Mouse (Mus musculus) thymus, postnatal 10 days (tissue): Measurements from ENCODE around the gene Gpr87.

ENCODE experiments used
- DNase-seq, 2 experiments: peaks; one replicate each; pipeline ENCODE4 v3.0.0; 2021; ENCODE audit warnings: low spot score in 2 of 2

Gene Gpr87

DNA sequence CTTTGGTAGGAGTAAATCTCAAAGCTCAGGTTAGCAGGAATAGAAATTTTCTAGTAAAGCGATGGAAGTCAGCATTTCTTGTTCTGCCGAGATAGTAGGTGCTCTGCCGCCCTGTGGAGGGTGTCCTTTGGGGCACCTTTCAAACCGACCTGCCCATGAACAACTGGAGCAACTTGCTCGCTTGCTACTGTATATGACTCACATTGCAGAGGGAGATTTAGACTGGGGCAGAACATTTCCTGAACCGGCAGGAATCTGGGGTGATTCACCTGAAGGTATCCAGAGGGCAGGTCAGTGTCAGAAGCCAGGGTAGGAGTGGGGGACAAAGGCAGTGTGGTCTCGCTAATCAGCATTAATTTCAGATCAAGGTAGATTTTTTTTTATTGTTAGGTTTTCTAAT, at the start of gene Gpr87:
Gene Gpr87 (minus strand): TSS at position 167 of the 400 bp plus-strand sequence.
- DNase-seq = no peak

DNA sequence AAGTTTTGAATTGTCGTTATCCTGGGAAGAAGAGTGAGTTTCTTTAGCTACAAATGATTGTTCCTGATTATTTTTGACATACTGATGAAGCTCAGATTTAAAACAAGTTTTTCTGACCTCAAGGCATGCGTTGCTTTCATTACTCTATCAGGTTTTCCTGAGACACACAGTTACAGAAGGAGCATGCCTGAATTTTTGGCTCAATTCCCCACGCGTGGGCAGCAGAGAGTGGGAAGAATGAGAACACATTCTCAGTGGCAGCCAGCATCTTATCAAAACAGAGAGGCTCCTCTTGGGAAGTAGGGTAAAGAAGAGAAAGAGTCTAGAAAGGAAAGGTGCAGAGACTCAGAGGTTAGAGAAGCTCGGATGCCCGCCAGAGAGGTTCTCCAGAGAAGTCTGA, 48.5 kb upstream of the Gpr87 start:
- no peak for DNase-seq

DNA sequence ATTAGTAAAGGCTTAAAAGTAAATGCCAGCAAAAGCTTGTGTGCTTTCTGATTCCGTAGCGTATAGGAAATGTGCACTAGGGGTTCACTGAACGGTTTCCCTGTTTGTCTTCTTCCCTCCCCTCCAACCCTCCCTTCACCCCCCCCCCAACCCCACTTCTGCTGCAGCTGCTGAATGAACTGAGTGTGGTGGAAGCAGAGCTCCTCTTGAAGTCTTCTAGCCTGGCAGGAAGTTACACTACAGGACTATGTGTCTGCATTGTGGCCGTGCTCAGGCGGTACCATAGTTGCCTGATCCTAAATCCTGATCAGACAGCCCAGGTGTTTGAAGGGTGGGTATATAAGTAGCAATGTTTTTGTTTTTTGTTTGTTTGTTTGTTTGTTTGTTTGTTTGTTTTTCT, 40.0 kb upstream of the Gpr87 start:
- DNase-seq = peak; percentile 64 to 66

DNA sequence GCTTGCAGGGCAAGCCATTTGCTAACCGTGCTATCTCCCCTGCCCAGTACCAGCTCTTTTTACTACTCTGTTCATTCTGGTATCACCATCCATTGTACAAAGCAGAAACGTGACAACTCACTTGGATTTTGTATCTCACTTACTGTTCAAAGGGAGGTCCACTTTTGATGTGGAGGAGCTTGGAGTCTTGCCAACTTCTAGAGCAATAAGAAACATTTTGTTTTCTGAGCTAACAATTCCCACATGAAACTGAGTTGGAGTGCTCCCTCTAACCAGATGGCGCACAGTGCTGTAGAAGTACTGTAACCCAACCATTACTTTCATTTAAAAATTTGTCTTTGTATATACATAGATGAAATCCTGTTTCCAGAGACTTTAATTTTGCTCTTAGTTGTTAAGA, 36.0 kb upstream of the Gpr87 start:
- no peak for DNase-seq

DNA sequence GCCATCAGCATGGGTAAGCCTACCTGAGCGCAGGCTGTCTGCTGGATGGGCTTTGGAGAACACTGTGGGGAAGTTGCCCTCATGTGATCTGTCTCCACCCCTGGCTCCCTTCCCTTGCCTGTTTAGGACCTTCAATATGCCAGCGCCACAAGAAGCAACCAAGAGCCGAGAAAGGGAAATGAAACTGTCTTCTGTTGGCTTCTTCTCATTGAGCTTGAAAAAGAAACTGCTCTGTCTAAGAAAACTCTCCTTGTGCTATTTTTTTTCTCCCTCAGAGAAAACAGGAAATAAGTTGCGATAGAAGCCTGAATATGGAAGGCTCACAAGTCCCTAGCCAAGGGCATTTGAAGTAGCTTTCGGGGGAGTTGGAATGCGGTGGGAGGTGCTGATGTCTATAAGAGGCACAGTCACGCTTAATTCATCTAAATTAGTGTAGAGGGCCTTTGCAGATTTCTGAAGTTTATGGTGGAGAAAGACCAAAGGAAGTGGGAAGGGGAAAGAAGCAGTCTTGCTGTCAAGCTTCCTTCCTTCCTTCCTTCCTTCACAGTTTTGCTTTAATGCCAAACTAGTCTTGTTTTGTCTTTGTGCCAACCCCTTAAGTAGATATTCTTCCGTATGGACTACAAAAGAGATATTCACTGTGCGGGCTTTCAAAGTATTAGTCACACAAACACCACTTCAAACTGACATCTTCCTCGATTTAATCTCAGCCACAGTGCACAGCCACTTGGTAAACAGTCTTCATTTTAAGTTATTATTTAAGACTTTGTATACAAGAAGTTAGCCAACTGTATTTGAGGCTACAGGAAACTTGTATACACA, 34.0 kb upstream of the Gpr87 start:
- no peak for DNase-seq

DNA sequence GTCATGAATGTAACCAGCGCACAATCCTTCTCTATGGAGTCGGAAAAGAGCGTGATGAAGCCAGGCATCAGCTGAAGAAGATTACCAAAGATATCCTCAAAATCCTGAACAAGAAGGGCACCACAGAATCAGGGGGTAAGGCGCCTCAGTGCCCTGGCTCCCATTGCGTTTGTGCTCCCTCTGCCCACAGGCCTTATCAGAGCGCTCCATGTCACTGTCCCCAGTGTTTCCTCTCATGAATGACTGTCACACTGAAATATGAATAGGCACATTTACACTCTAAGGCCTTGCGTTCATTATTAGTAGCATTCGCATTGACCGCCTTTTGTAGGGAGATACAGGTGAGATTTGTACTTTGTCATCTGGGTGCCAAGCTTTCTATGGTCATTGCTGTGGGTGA, 32.8 kb upstream of the Gpr87 start:
- DNase-seq = no peak

DNA sequence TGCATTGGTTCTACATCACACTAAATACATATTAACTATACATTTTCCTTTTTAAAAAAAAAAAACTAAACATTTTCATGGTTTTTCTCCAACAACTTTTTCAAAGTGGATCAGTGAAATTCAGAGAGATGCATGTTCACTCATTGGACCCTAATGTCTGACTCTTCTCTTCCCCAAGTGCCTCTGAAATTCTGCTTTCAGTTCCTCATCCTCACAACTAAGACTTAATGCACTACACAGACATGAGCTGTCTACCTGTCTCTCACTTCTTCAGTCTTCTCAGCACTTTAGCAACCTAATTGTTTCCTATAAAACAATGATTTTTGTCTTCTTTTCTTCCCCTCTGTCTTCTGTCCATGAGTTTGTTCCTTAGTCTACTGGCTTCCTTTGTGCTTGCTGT, 30.5 kb upstream of the Gpr87 start:
- no peak for DNase-seq

DNA sequence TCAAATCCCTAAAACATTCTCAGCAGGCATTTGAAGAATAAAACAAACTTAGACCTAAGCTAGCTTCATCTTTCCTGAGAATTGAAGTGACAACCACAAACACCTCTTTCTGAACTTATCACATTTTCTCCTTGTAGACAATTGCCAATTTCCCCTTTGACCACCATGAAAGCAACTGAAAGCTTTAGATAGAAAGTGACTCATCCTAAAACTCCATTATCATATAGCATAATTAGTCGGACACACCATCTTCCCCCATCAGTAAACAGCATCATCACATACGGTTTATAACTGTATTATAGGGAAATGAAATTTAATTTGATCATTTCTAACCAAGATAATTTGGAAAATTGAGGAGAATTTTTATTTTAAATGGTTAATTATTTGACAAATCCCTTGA, 27.4 kb upstream of the Gpr87 start:
- DNase-seq = no peak

DNA sequence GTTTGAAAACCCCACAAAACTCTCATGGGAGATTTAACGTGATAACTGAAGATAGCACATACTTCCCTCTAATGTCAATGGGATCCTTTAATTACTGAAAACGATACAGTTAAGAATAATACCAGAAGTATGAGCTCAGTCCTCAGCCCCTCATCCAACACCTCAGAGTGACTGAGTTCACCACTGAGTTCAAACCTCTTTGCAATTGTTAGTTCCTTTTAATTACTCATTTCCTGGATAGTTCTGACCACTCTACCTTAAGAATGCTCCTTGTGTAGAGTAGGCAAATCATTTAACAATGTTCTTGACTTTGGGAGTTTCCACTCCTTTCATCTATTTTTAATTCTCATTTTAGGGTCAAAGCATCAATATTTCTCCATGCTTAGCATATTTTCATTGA, 24.4 kb upstream of the Gpr87 start:
- no peak for DNase-seq

DNA sequence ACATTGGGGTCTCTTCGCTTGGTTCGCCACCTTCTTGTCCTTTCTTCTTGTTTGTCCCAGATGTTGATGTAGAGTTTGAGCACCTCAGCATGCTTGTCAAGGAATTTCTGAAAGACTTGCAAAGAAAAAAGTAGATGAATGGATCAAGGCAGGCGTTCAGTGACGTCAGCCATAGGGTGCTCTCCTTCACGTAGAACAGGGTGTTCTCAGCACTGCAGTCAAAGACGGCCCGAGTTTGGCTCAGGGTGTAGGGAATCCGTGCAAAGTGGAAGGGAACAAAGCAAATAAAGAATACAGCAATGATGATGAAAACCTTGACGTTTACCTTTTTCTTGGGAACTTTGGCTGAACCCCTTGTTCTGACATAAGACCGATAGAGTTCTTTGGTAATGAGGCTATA, 22.3 kb upstream of the Gpr87 start:
- DNase-seq = no peak

DNA sequence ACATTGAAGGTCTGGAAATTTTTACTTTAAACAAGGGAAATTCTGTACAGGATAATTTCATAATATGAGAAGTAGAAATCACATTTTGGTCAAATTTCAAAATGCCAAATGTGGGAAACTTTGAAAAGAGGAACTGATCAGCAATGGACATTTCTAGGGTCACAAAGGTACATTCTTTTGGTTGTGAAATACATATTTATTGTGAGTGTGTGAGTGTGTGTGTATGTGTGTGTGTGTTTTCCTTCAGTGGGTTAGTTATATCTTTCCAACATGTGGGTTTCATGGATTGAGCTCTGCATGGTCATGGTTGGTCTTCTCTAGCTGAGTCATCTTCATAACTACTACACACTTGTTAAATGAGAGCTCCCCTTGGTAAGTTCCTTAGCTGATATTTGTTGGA, 17.5 kb upstream of the Gpr87 start:
- no peak for DNase-seq

DNA sequence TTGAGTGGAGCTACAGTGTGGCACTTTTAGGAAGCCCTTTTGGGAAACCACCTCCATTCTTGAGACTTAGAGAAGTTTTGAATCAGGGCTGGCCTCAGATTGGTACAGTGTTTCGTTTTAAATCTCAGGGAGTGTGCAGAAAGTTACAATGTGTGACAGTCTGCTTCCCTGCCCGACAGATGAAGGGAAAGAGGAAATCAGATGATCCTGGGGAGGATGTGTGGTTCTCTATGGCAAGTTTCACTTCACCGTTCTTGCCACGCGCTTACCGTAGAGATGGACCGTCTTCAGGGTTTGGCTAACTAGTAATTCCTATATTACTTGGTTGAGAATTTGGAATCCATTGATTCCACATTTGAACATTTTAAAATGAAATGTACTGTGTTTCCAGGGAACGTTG, 16.9 kb upstream of the Gpr87 start:
- DNase-seq = no peak

DNA sequence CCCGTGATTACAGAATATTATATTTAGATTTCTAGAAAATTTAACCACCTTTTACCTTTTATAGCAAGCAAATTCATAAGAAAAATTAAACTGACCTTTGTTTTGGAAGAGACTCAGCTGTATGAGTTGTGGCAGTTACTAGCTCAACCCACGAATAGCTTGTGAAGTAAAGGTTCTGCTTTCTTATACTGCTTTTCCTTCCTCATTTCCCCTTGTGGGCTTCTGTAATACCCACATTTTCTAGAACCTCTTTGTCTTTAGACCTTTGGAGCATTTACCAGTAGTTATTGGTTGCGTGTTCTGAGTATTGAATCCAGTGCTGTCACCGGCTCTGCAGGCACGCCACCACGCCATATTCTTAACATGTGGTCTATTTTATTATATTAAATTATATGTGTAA, 15.8 kb upstream of the Gpr87 start, which contains the start of gene P2ry13:
Gene P2ry13 (minus strand): TSS at position 156 of the 400 bp plus-strand sequence.
- DNase-seq = no peak

DNA sequence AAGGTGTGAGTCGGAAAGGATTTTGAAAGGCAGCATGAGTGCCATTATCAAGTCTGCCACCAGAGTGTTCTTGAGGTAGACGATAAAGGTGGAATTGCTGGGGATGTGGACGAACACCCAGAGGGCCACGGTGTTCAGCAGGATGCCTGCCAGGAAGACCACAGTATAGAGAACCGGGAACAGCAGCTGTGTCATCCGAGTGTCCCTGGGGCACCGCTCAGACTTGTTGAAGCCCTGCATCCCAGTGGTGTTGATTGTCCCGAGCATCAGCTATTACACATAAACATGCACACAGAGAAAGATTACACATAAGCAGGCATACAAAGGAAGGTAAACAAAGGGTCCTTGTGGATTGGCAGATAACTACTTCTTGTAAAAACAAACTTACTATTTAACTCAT, 15.2 kb upstream of the Gpr87 start:
- no peak for DNase-seq

DNA sequence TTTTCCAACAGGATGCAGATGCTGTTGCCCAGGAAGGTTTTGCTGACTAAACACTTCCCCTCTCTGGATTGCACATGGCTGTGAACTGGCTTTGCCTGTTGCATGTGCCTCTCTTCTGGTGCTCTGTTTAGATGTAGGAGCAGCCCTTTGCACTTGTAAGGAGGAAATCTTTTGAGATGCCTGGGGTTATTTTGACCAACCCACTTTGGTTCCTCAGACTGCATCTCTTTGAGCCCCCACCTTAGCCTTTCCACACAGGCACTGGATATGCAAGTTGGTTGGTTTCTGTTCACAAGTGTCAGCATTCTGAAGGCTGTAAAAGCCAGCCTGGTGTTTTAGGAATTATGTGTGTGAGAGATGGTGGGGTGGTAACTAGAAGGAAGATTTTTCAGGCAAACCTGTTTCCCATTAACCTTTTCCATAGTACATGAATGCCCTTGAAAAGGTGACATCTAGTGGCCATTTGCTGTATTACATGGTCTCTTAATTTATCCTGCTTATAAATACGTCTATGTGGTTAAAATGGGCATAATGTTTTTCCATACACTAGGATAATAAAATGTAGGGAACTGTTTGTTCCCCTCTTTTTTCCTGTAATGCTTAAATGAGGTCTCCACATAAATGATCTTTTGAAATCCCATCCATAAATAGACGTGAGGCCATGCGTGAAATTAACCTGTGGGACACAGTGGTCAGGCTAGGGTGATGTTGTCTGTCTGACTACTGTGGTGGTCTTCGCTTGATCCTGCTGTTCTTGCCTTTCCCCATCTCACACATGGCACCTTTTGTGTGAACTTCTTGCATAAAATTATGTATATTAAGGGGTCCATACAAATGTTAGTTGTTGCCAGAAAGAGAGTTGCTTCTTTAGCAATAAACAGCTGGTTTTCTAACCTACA, 14.0 kb upstream of the Gpr87 start:
- peak in 1 of 2 experiments; percentile 66 for DNase-seq

DNA sequence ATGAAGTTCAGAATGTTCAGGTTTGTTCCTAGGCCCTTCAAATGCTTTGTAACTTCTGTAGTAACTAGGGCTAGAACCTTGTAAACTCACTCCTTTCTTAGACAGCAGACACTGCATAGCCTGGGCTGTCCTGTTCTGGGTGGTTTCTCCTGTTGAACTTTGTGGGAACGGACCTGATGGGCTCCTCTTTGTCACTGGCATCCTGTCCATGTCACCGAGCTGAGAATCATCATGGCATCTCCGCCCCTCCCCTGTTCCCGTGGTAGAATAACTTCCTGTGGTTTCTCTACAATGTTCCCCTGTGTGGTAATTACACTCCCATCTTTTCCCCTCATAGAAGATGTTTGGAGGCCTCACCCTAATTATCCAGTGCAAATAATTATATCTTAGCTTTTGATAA, 11.0 kb upstream of the Gpr87 start:
- DNase-seq = peak in 1 of 2 experiments; percentile 30

DNA sequence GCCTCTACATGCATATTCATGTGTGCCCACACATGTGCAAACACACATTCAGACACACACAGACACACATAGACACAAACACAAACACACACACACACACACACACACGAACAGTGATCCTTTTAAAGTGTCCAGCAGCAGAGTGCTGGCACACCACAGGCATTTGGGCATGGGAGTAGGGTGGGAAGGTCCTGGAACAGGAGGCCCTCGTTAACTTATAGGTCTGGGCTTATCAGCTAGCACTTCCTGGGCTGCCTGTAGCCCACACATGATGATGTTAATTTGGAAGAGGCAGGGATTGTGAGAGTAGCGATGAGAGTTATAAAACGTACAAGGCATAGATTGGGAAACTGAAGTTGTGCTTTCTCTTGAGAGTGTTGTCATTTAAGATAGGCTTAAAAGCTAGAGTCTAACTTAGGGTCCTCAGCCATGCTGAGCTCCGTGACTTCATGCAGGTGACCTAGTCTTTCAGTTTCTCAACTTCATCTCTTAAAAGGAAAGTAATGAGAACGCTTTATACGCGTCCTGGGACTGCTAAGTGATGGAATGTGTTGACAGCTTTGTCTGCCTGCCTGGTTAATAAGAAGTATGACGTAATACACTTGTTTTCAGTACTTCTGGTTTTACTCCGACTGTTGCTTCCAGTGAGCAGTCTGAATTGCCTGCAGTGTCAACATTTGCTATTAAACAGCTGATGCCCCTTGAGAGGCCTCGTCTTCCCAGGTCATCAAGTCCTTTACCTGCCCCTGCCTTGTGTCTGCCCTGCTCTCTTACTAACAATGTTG, 10.0 kb upstream of the Gpr87 start:
- DNase-seq = no peak

DNA sequence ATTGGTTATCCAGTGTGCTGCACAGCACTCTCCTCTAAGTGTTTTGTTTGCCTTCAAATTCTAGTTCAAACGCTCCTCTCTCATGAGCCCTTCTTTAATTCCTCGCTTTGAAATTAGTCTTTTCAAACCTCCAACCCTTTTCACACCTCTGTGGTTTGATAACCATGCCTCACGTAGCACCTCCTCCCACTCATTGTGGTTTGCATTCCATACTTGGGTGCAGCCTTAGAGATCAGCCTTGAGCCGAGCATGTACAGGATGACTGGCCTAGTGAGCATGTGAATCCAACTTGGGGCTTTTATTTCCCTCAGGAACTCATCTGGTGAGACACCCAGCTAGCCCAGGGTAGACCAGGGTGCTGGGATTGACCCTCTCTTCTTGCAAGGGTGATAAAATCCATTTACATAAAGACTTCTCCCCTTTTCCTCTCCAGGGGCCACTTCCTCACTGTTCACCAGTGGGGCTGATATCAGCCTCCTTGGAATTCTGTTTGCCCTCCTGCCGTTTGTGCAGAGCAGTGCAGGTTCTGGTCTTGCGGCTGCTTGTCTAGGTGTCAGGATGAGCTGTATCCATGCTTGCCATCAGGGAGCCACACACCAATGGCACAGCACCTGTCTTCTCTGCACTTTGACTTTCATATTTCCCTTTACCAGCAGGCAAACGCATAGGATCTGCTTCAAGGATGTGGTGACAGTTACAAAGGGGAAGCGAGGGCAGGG, 9.1 kb upstream of the Gpr87 start:
- DNase-seq = no peak

DNA sequence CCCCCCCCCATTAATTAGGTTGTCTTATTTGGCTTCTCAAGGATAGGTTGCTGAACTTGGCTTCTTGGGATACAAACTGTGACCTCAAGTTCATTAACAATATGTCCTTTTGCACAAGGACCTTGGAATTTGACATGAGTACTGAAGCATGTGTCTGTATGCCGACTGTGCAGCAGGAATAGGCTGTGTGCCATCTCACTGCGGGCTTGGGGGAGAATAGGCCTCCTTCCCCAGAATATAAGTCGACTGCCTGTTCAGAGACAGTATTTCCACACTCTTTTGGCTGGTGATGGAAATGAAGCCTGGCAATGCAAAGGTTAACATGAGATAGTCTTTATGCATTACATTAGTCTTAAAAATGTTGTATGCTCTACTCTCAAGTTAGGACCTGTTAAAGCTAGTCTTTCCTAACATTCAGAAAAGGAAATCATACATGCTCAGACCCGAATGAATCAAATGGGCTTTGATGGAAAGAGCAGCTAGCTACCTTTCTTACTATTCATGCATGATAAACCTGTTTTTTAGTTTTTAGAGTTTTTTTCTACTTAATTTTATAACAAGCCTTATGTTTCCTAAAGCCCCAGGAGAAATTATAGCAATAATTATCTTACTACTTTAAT, 2.5 kb upstream of the Gpr87 start:
- DNase-seq = no peak

DNA sequence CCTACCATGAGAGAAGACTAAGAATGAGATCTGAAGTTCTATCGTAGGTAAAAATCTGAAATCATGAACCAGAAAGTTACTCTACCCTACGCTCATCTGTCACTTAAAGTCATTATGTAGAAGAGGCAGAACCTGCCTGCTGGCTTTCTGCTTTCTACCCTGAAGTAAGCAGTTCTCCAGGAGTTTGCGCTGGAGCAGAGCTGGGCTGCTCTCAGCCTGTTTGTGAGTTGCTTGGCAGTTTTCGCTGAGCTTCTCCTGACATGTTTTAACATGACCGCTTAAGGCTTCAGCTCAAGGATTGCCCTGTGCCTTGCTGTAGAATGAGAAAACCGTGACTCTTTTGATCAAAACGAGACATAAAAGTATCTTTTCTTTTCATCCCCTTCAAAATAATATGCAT, 805 bp downstream of the Gpr87 start:
- no peak for DNase-seq

DNA sequence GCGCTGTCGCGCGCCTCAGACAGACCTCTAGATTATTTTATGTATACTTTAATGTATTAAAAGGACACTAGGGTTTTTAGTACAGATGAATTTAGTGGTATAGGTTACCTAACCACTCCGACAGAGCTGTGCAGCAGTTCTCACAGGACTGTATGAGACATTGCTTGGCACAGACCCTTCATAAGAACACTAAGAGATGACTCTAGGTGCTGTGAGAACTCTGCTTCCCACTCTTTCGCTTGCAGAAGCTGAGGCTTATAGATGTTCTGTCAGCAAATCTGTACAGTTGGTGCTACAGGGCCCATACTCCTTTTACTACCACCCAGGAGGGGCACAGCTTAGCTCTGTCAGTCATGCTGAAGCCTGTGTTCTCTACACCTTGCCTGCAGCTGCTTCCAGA, 3.2 kb downstream of the Gpr87 start:
- no peak for DNase-seq
